Mouse (Mus musculus): ENCODE measurements around the gene Prkcz.

The Prkcz gene

GRCm38 (mm10) chr4:155221106-155221505, 140.1 kb downstream of the Prkcz start:
- no peak for DNase-seq (ENCODE audit: low spot score in 2 of 2)

- DNase-seq (ENCODE audit: low spot score in 2 of 2) = peak in 1 of 2 experiments; percentile 25
Measured at GRCm38 (mm10) chr4:155220213-155221100, 140.7 kb downstream of the Prkcz start.

GRCm38 (mm10) chr4:155219271-155220212, 141.6 kb downstream of the Prkcz start:
- DNase-seq (ENCODE audit: low spot score in 2 of 2) = no peak

- DNase-seq (ENCODE audit: low spot score in 2 of 2) = no peak
Measured at GRCm38 (mm10) chr4:155218104-155218732, 142.9 kb downstream of the Prkcz start.

GRCm38 (mm10) chr4:155217241-155218103, 143.7 kb downstream of the Prkcz start:
- DNase-seq (ENCODE audit: low spot score in 2 of 2) = no peak

- peak in 1 of 2 experiments; percentile 51 for DNase-seq (ENCODE audit: low spot score in 2 of 2)
Measured at GRCm38 (mm10) chr4:155215773-155216630, 145.2 kb downstream of the Prkcz start.

- DNase-seq (ENCODE audit: low spot score in 2 of 2) = no peak
Measured at GRCm38 (mm10) chr4:155215203-155215602, 146.0 kb downstream of the Prkcz start.

- DNase-seq (ENCODE audit: low spot score in 2 of 2) = no peak
Measured at GRCm38 (mm10) chr4:155214793-155215192, 146.4 kb downstream of the Prkcz start.

GRCm38 (mm10) chr4:155214188-155214587, 147.0 kb downstream of the Prkcz start:
- no peak for DNase-seq (ENCODE audit: low spot score in 2 of 2)

GRCm38 (mm10) chr4:155213752-155214054, 147.5 kb downstream of the Prkcz start:
- DNase-seq (ENCODE audit: low spot score in 2 of 2) = no peak

GRCm38 (mm10) chr4:155213052-155213751, 148.0 kb downstream of the Prkcz start:
- DNase-seq (ENCODE audit: low spot score in 2 of 2) = peak in 1 of 2 experiments; percentile 51

Data from frontal cortex, postnatal 36 days (tissue).